In the genomic region with DNA sequence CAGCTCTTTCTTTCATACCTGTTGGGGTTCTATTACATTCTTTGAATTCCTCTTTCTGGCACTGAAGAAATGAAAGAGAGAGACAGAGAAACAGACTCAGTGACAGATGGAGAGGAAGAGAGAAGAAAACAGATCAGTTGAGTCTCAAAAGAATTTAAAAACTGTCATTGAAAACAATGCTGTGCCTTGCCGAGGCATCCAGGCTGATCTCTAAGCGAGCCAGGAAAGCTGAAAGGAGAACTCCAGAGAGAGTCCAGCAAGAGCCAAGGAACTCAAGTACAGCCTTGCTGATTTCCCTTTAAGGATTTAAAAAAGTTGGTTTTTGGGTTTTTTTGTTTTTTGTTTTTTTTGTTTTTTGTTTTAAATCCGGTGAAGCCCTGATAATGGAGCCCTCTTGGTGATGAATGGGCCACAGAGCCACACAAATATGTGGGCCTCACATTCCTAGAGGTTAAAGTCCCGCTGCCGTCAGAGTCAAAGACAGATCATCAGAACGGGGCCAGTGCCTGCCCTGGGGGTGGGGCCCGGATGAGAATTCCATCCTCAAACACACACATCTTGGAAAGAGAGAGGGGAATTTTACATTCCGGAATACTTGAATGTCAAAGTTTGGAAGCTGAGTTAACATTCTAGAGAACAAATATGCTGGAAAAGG, we compare ENCODE assay signal across 10 mouse cellular contexts. TPM values are rescaled to one million over a fixed set of nuclear protein-coding genes. Genes with fewer than 3 reads are reported as not detected.
DNase-seq lines count a peak whose midpoint lies in the region; ATAC-seq and TF ChIP-seq lines count a peak whose summit lies in the region.
"Had no signal": no experiment of that assay in that cellular context is flagged by ENCODE, and none has a peak within 500 bp of the region (broad histone marks: within the 10 kb centered on the region; RNA-seq: fewer than 3 reads in every experiment).

No protein-coding gene starts in this region.

- peak overlapping the region; percentile 43; the same call in 1 of the 2 replicates for H3K27ac ChIP-seq in heart, embryonic 12.5 days (ENCODE audit: poor library complexity, severe bottlenecking)
- H3K27ac ChIP-seq: liver, embryonic 15.5 days had no signal

- no peaks in the 10 kb centered on the region for H3K36me3 ChIP-seq in heart, embryonic 12.5 days
- H3K36me3 ChIP-seq: liver, embryonic 15.5 days had no signal

- intact Hi-C loops in left cerebral cortex, postnatal 14 days (cut with DNase I), result no loop called here

- peaks cover 27% of the 10 kb centered on the region for H3K4me1 ChIP-seq in heart, embryonic 12.5 days (replicated peaks)

- no peaks in the 10 kb centered on the region for H3K9me3 ChIP-seq in heart, embryonic 12.5 days (replicated peaks)
- H3K9me3 ChIP-seq: liver, embryonic 15.5 days had no signal

- 18% methylated on average over 8 of the region's 8 CpGs for WGBS in heart, embryonic 12.5 days

- no peak for TF ChIP-seq CTCF in brain, embryonic 14.5 days (IDR thresholded peaks at IDR 0.05; ENCODE audit: borderline replicate concordance, extremely low read depth, insufficient read depth, insufficient read length)

- no peak for DNase-seq in heart, postnatal 4 days
- peak; percentile 33 for DNase-seq in 3134 (ENCODE audit: extremely low read depth, insufficient read length, low spot score)
- DNase-seq in brain, embryonic 14.5 days (ENCODE audit: low read depth), result peak; percentile 14
- DNase-seq in kidney, postnatal 14 days, result peak; percentile 61
- no peak for DNase-seq in left cerebral cortex, postnatal 14 days (ENCODE audit: low spot score in 2 of 2)
- no peak for DNase-seq in right cerebral cortex, adult 2 months (ENCODE audit: low spot score in 2 of 2)
- no peak for DNase-seq in cerebellum, postnatal 14 days
- DNase-seq: right cerebral cortex, postnatal 4 days had no signal

- no peak for TF ChIP-seq POLR2A in brain, embryonic 14.5 days (IDR thresholded peaks at IDR 0.05; ENCODE audit: borderline replicate concordance, extremely low read depth, insufficient read depth, insufficient read length, poor library complexity, severe bottlenecking)

- H3K27me3 ChIP-seq in heart, embryonic 12.5 days (replicated peaks), result no peaks in the 10 kb centered on the region
- H3K27me3 ChIP-seq: liver, embryonic 15.5 days had no signal

- no peak overlapping the region for H3K9ac ChIP-seq in heart, embryonic 12.5 days
- H3K9ac ChIP-seq: liver, embryonic 15.5 days had no signal

- H3K4me2 ChIP-seq in heart, embryonic 12.5 days, result peak overlapping the region; percentile 16; the same call in 1 of the 2 replicates
- H3K4me2 ChIP-seq: liver, embryonic 15.5 days had no signal

- no peak for ATAC-seq in heart, embryonic 12.5 days (ENCODE audit: insufficient number of reproducible peaks, low FRiP score)

- H3K4me3 ChIP-seq in heart, embryonic 12.5 days, result no peak overlapping the region
- H3K4me3 ChIP-seq: liver, embryonic 15.5 days had no signal

RNA-seq across cellular contexts. Expression of a gene that starts 11.2 kb away (rescaled TPM):
- polyA plus RNA-seq in heart, embryonic 12.5 days (2016; fragmentation: Nextera tagmentation; extraction: Ambion mirVana), result 16.5 and 18.6 TPM in 2 replicates
- 100 to 1,000 TPM; 112 to 115 TPM for total RNA-seq in heart, postnatal 4 days (2021)
- 56.9 and 58.9 TPM in 2 replicates for polyA plus RNA-seq in brain, embryonic 14.5 days (2012; rRNA removed)
- total RNA-seq in left cerebral cortex, postnatal 14 days (2021), result 10 to 100 TPM; 57.5 to 58.0 TPM

RNA-seq across cellular contexts. Expression of a gene that starts 52.4 kb away (rescaled TPM):
- 91.8 and 95.9 TPM in 2 replicates for polyA plus RNA-seq in heart, embryonic 12.5 days (2016; fragmentation: Nextera tagmentation; extraction: Ambion mirVana)
- 10 to 100 TPM; 71.1 to 77.9 TPM for total RNA-seq in heart, postnatal 4 days (2021)
- 160 and 167 TPM in 2 replicates for polyA plus RNA-seq in brain, embryonic 14.5 days (2012; rRNA removed)
- total RNA-seq in left cerebral cortex, postnatal 14 days (2021), result 100 to 1,000 TPM; 102 to 108 TPM

Comparison
In these comparisons a context has a peak if more than half of its experiments do, and no peak if none do; other contexts are left out.
1. DNase-seq: peak in 3134 (single experiment), brain, embryonic 14.5 days (single experiment) and kidney, postnatal 14 days (single experiment); none in heart, postnatal 4 days (single experiment), left cerebral cortex, postnatal 14 days (0 of 2), right cerebral cortex, adult 2 months (0 of 2) and cerebellum, postnatal 14 days (0 of 2).